Mouse (Mus musculus): ENCODE data around the gene Itgal. TPM values are rescaled to one million over a fixed set of nuclear protein-coding genes. Genes with fewer than 3 reads are reported as not detected.

The Itgal gene
- total and polyA plus RNA-seq, 2 experiments from 2014 or later = 1.1 to 1.7 TPM

GRCm38 (mm10) chr7:127313912-127314311 lies 17.9 kb downstream of the Itgal start:
- H3K36me3 ChIP-seq (replicated peaks; ENCODE audit: control insufficient read depth, insufficient read depth, low read length) = no peaks in the 10 kb centered on the region
- no peak overlapping the region for H3K27ac ChIP-seq (ENCODE audit: low read depth)
- TF ChIP-seq EP300 (IDR thresholded peaks at IDR 0.05; ENCODE audit: low read depth) (no peak), CTCF (IDR thresholded peaks at IDR 0.05; ENCODE audit: low read depth) (no peak)
- H3K4me3 ChIP-seq (ENCODE audit: low read depth, low read length) = no peak overlapping the region
- no peaks in the 10 kb centered on the region for H3K4me1 ChIP-seq (ENCODE audit: control insufficient read depth, insufficient read depth)
- ATAC-seq (ENCODE audit: insufficient read depth, low read depth) (no peak), DNase-seq (ENCODE audit: low spot score) (no peak)
- no peak overlapping the region for H3K4me2 ChIP-seq (ENCODE audit: low read depth, low read length)
- H3K9me3 ChIP-seq (replicated peaks; ENCODE audit: control insufficient read depth, low read length) = no peaks in the 10 kb centered on the region
- H3K27me3 ChIP-seq (ENCODE audit: control insufficient read depth, insufficient read depth, low read length) = no peaks in the 10 kb centered on the region
- 22% methylated on average over 8 of the region's 8 CpGs for WGBS
- H3K9ac ChIP-seq (replicated peaks; ENCODE audit: low read depth, low read length) = no peak overlapping the region

- no peak overlapping the region for H3K4me2 ChIP-seq (ENCODE audit: low read depth, low read length)
- TF ChIP-seq CTCF (IDR thresholded peaks at IDR 0.05; ENCODE audit: low read depth) (no peak), EP300 (IDR thresholded peaks at IDR 0.05; ENCODE audit: low read depth) (no peak)
- H3K27ac ChIP-seq (ENCODE audit: low read depth) = no peak overlapping the region
- no peaks in the 10 kb centered on the region for H3K9me3 ChIP-seq (replicated peaks; ENCODE audit: control insufficient read depth, low read length)
- no peaks in the 10 kb centered on the region for H3K4me1 ChIP-seq (ENCODE audit: control insufficient read depth, insufficient read depth)
- no peak for ATAC-seq (ENCODE audit: insufficient read depth, low read depth)
- H3K9ac ChIP-seq (replicated peaks; ENCODE audit: low read depth, low read length) = no peak overlapping the region
- H3K27me3 ChIP-seq (ENCODE audit: control insufficient read depth, insufficient read depth, low read length) = no peaks in the 10 kb centered on the region
- H3K36me3 ChIP-seq (replicated peaks; ENCODE audit: control insufficient read depth, insufficient read depth, low read length) = no peaks in the 10 kb centered on the region
- DNase-seq (ENCODE audit: low spot score) = no peak
- WGBS = 48% methylated on average over 4 of the region's 4 CpGs
- H3K4me3 ChIP-seq (ENCODE audit: low read depth, low read length) = no peak overlapping the region
Observed at GRCm38 (mm10) chr7:127321106-127321505, 25.0 kb downstream of the Itgal start.

- Histone ChIP-seq H3K27ac (ENCODE audit: low read depth) (no peak overlapping the region), H3K4me3 (ENCODE audit: low read depth, low read length) (no peak overlapping the region), H3K9ac (replicated peaks; ENCODE audit: low read depth, low read length) (no peak overlapping the region), H3K9me3 (replicated peaks; ENCODE audit: control insufficient read depth, low read length) (no peaks in the 10 kb centered on the region), H3K36me3 (replicated peaks; ENCODE audit: control insufficient read depth, insufficient read depth, low read length) (no peaks in the 10 kb centered on the region), H3K27me3 (ENCODE audit: control insufficient read depth, insufficient read depth, low read length) (no peaks in the 10 kb centered on the region), H3K4me2 (ENCODE audit: low read depth, low read length) (no peak overlapping the region), H3K4me1 (ENCODE audit: control insufficient read depth, insufficient read depth) (no peaks in the 10 kb centered on the region)
- ATAC-seq (ENCODE audit: insufficient read depth, low read depth) = no peak
- 38% methylated on average over 5 of the region's 5 CpGs for WGBS
- TF ChIP-seq CTCF (IDR thresholded peaks at IDR 0.05; ENCODE audit: low read depth) (peak; percentile 35), EP300 (IDR thresholded peaks at IDR 0.05; ENCODE audit: low read depth) (no peak)
- DNase-seq (ENCODE audit: low spot score) = no peak
Observed at GRCm38 (mm10) chr7:127322085-127322484, 26.0 kb downstream of the Itgal start.

- Histone ChIP-seq H3K36me3 (replicated peaks; ENCODE audit: control insufficient read depth, insufficient read depth, low read length) (no peaks in the 10 kb centered on the region), H3K9ac (replicated peaks; ENCODE audit: low read depth, low read length) (no peak overlapping the region), H3K9me3 (replicated peaks; ENCODE audit: control insufficient read depth, low read length) (no peaks in the 10 kb centered on the region), H3K27ac (ENCODE audit: low read depth) (no peak overlapping the region), H3K4me3 (ENCODE audit: low read depth, low read length) (no peak overlapping the region), H3K27me3 (ENCODE audit: control insufficient read depth, insufficient read depth, low read length) (no peaks in the 10 kb centered on the region), H3K4me2 (ENCODE audit: low read depth, low read length) (no peak overlapping the region), H3K4me1 (ENCODE audit: control insufficient read depth, insufficient read depth) (no peaks in the 10 kb centered on the region)
- DNase-seq (ENCODE audit: low spot score) = no peak
- ATAC-seq (ENCODE audit: insufficient read depth, low read depth) = no peak
- TF ChIP-seq CTCF (IDR thresholded peaks at IDR 0.05; ENCODE audit: low read depth) = no peak
- TF ChIP-seq EP300 (IDR thresholded peaks at IDR 0.05; ENCODE audit: low read depth) = no peak
- 75% methylated on average over 7 of the region's 7 CpGs for WGBS
Observed at GRCm38 (mm10) chr7:127324944-127325343, 28.9 kb downstream of the Itgal start.

GRCm38 (mm10) chr7:127325550-127325949 lies 29.5 kb downstream of the Itgal start:
- H3K4me2 ChIP-seq (ENCODE audit: low read depth, low read length) = no peak overlapping the region
- WGBS = 82% methylated on average over 8 of the region's 8 CpGs

GRCm38 (mm10) chr7:127326685-127327084 lies 30.6 kb downstream of the Itgal start:
- Histone ChIP-seq H3K9ac (replicated peaks; ENCODE audit: low read depth, low read length) (no peak overlapping the region), H3K9me3 (replicated peaks; ENCODE audit: control insufficient read depth, low read length) (no peaks in the 10 kb centered on the region), H3K36me3 (replicated peaks; ENCODE audit: control insufficient read depth, insufficient read depth, low read length) (no peaks in the 10 kb centered on the region), H3K4me2 (ENCODE audit: low read depth, low read length) (no peak overlapping the region), H3K27me3 (ENCODE audit: control insufficient read depth, insufficient read depth, low read length) (no peaks in the 10 kb centered on the region), H3K4me1 (ENCODE audit: control insufficient read depth, insufficient read depth) (no peaks in the 10 kb centered on the region), H3K27ac (ENCODE audit: low read depth) (no peak overlapping the region), H3K4me3 (ENCODE audit: low read depth, low read length) (no peak overlapping the region)
- no peak for ATAC-seq (ENCODE audit: insufficient read depth, low read depth)
- TF ChIP-seq CTCF (IDR thresholded peaks at IDR 0.05; ENCODE audit: low read depth) (no peak), EP300 (IDR thresholded peaks at IDR 0.05; ENCODE audit: low read depth) (no peak)
- 47% methylated on average over 2 of the region's 2 CpGs for WGBS
- no peak for DNase-seq (ENCODE audit: low spot score)

More at GRCm38 (mm10) chr7:127325550-127325949, 29.5 kb downstream of the Itgal start:
- no peaks in the 10 kb centered on the region for H3K4me1 ChIP-seq (ENCODE audit: control insufficient read depth, insufficient read depth)
- H3K36me3 ChIP-seq (replicated peaks; ENCODE audit: control insufficient read depth, insufficient read depth, low read length) = no peaks in the 10 kb centered on the region
- H3K27ac ChIP-seq (ENCODE audit: low read depth) = no peak overlapping the region
- H3K9ac ChIP-seq (replicated peaks; ENCODE audit: low read depth, low read length) = no peak overlapping the region
- no peak for DNase-seq (ENCODE audit: low spot score)
- H3K4me3 ChIP-seq (ENCODE audit: low read depth, low read length) = no peak overlapping the region
- no peaks in the 10 kb centered on the region for H3K27me3 ChIP-seq (ENCODE audit: control insufficient read depth, insufficient read depth, low read length)
- no peaks in the 10 kb centered on the region for H3K9me3 ChIP-seq (replicated peaks; ENCODE audit: control insufficient read depth, low read length)
- ATAC-seq (ENCODE audit: insufficient read depth, low read depth) = no peak
- no peak for TF ChIP-seq CTCF (IDR thresholded peaks at IDR 0.05; ENCODE audit: low read depth)
- TF ChIP-seq EP300 (IDR thresholded peaks at IDR 0.05; ENCODE audit: low read depth) = no peak
